Mouse (Mus musculus): ENCODE measurements around the gene AU022252. TPM values are rescaled to one million over a fixed set of nuclear protein-coding genes. Genes with fewer than 3 reads are reported as not detected.

AU022252 gene
- polyA plus RNA-seq, 1 experiment from 2014 or later: 23.9 TPM

DNA sequence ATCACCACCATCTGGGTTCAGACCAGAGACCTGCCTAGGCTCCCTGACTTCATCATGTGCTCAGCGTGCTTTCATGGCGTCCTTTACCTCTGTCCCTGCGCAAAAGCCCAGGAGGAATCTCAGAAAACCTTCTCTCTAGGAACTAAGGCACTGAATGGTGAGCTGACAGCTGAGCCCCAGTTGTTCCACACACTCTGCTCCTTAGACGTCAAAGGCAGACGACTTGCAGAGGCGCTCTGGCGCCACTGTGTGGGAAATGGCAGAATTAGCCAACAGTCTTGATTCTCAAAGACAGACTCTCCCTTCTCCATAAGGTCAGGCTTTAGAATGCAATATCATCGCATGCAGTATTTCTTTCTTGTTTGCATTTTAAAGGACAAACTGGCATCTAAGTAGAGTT is 27.8 kb downstream of the AU022252 start:
- no peak for ATAC-seq (replicated peaks; ENCODE audit: insufficient number of reproducible peaks, insufficient read depth, low FRiP score, low read depth)
- H3K27ac ChIP-seq: no peak overlapping the region
- H3K4me1 ChIP-seq (replicated peaks): peaks cover 4% of the 10 kb centered on the region; the same call in 1 of the 2 replicates
- H3K4me3 ChIP-seq: no peak overlapping the region
- peaks cover 6% of the 10 kb centered on the region; the same call in 1 of the 2 replicates for H3K36me3 ChIP-seq
- H3K4me2 ChIP-seq: no peak overlapping the region
- H3K9ac ChIP-seq: no peak overlapping the region
- H3K27me3 ChIP-seq: no peaks in the 10 kb centered on the region
- no peaks in the 10 kb centered on the region for H3K9me3 ChIP-seq (replicated peaks)
- WGBS: 16% methylated on average over 8 of the region's 8 CpGs

DNA sequence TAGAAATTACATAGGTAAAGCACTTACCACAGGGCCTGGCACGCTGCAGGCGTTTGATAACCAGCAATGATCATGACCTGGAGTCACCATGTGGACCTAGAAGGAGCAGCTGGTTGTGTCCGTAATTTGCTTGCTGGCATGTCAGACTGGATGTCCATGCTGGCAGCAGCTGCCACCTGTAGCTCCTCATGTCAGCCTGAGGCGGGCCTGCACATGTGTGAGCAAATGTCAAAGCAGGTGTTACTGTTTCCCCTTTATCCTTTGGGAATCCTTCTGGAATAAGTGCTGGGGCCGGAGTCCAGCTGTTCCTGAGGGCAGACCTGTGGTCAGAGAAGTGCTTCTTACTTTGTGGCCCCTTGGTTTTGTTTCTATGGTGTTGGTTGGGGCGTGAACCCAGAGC is 34.4 kb downstream of the AU022252 start:
- H3K4me2 ChIP-seq: no peak overlapping the region
- H3K36me3 ChIP-seq: peaks cover 6% of the 10 kb centered on the region; the same call in 1 of the 2 replicates
- H3K27ac ChIP-seq: no peak overlapping the region
- no peak overlapping the region for H3K9ac ChIP-seq
- no peaks in the 10 kb centered on the region for H3K9me3 ChIP-seq (replicated peaks)
- no peak overlapping the region for H3K4me3 ChIP-seq
- 86% methylated on average over 6 of the region's 6 CpGs for WGBS
- H3K4me1 ChIP-seq (replicated peaks): peaks cover 28% of the 10 kb centered on the region
- no peak for ATAC-seq (replicated peaks; ENCODE audit: insufficient number of reproducible peaks, insufficient read depth, low FRiP score, low read depth)
- no peaks in the 10 kb centered on the region for H3K27me3 ChIP-seq

DNA sequence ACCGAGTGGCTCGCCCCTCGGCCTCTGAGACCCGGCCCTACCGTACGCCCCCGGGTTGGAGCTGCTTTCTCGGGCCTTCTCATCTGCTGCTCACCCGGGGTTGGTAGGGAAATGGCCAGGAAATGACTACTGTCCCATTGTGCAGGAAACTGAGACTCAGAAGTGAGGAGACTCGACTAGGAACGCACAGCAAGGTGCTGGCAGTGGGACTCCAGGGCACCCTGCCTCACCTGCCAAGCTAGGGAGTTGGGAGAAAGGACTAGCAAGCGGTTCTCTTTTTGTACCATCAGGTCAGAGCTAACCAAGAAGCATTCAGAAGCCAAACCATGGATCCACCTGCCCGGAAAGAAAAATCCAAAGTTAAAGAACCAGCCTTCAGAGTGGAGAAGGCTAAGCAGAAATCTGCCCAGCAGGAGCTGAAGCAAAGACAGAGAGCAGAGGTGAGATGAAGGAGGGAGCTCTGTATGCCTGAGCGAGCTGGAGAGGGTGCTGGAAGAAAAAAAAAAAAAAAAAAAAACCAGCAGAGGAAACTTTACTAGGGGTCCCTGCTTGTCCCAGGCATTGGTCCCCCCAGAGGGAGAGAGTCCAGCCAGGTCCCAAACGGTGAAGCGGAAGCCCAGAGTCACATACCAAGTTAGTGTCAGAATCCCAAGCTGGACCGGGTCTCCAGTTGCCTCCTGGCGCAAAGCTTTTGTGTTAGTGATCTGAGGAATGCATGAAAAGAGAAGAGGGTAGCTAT is 36.8 kb downstream of the AU022252 start:
- H3K4me2 ChIP-seq: peak overlapping the region; percentile 74
- H3K27ac ChIP-seq: peak overlapping the region; percentile 76
- ATAC-seq (replicated peaks; ENCODE audit: insufficient number of reproducible peaks, insufficient read depth, low FRiP score, low read depth): peak; percentile 9; the same call in 1 of the 2 replicates
- peaks cover 28% of the 10 kb centered on the region for H3K4me1 ChIP-seq (replicated peaks)
- peak overlapping the region; percentile 80 for H3K9ac ChIP-seq
- H3K9me3 ChIP-seq (replicated peaks): no peaks in the 10 kb centered on the region
- H3K36me3 ChIP-seq: no peaks in the 10 kb centered on the region
- H3K27me3 ChIP-seq: no peaks in the 10 kb centered on the region
- 10% methylated on average over 18 of the region's 18 CpGs for WGBS
- H3K4me3 ChIP-seq: peak overlapping the region; percentile 77

DNA sequence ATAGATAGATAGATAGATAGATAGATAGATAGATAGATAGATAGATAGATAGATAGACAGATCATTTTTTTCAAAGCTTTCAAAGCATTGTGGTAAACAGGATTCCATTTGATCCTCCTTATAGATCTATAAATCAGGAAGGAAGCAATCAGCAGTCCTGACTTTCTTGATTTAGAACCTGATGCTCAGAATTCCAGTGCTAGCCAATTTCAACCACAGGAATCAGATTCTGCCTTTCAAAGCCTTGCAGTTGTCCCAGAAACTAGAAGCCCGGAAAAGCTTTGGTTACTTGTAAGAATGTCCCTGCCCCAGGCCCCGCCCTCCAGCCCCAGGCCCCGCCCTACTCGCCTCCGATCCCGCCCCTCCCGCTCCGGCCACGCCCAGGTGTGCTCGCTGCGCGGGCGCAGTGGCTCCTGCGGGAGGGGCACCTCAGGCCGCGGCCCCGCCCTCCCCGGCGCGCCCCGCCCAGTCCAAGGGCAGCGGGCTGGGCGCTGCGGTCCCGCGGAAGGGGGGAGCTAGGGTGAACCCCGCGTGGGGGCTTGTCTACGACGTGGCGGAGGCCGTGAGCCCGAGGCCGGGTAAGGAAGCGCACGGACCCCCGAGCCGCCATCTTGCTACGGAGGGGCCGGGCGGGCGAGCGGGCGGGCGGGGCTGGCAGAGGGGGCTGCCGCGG is 37.5 kb downstream of the AU022252 start, which contains the start of gene Svbp:
Gene Svbp, plus strand, starts transcription at position 398 of the 673 bp plus-strand sequence.
- peak within 1 kb of the TSS; percentile 77 for H3K4me3 ChIP-seq
- H3K36me3 ChIP-seq: no peaks in the 10 kb centered on the region
- H3K9ac ChIP-seq: peak within 1 kb of the TSS; percentile 80
- peaks cover 28% of the 10 kb centered on the region for H3K4me1 ChIP-seq (replicated peaks)
- H3K4me2 ChIP-seq: peak within 1 kb of the TSS; percentile 74
- ATAC-seq (replicated peaks; ENCODE audit: insufficient number of reproducible peaks, insufficient read depth, low FRiP score, low read depth): peak; percentile 94
- no peaks in the 10 kb centered on the region for H3K27me3 ChIP-seq
- H3K27ac ChIP-seq: peak within 1 kb of the TSS; percentile 76
- no peaks in the 10 kb centered on the region for H3K9me3 ChIP-seq (replicated peaks)
- WGBS: under 1% methylated on average over 32 of the region's 47 CpGs

DNA sequence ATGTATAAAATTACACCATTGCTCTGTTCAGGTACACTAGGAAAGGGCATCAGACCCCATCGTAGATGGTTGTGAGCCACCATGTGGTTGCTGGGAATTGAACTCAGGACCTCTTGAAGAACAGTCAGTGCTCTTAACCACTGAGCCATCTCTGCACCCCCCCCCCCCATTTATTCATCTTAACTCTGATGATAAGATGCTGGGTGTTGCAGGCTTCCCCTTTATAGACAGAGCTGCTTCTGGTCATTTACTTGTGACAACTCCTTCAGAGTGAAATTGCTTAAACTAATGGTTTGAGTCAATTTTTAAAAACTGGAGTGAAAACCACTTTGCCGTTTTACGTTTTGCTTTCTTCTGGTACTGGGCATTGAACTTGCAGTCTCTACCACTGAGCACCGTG is 39.8 kb downstream of the AU022252 start:
- Histone ChIP-seq H3K27me3 (no peaks in the 10 kb centered on the region), H3K27ac (no peak overlapping the region), H3K4me1 (replicated peaks) (peaks cover 23% of the 10 kb centered on the region), H3K4me2 (no peak overlapping the region), H3K4me3 (no peak overlapping the region), H3K9me3 (replicated peaks) (no peaks in the 10 kb centered on the region), H3K36me3 (no peaks in the 10 kb centered on the region), H3K9ac (no peak overlapping the region)
- ATAC-seq (replicated peaks; ENCODE audit: insufficient number of reproducible peaks, insufficient read depth, low FRiP score, low read depth): no peak
- WGBS: 84% methylated on average over 4 of the region's 4 CpGs

DNA sequence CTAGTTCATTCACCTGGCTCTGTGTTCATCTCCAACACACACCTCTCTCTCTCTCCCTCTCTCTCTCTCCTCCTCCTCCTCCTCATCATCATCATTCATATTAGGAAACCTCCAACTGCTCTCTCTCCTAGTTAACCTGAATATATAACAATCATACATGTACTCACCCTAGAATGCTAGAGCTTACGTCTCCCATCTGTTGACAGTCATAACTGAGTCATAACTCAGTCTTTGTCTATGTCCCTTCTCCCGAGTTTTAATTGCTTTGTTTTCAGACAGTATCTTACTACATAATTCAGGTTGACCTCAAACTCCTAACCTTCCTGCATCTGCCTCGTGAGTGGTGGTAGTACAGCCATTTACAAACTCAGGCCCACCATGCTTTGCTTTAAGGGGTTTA is 41.2 kb downstream of the AU022252 start:
- no peak for ATAC-seq (replicated peaks; ENCODE audit: insufficient number of reproducible peaks, insufficient read depth, low FRiP score, low read depth)
- Histone ChIP-seq H3K36me3 (no peaks in the 10 kb centered on the region), H3K27ac (no peak overlapping the region), H3K9ac (no peak overlapping the region), H3K4me3 (no peak overlapping the region), H3K27me3 (no peaks in the 10 kb centered on the region), H3K9me3 (replicated peaks) (no peaks in the 10 kb centered on the region), H3K4me1 (replicated peaks) (peaks cover 12% of the 10 kb centered on the region), H3K4me2 (no peak overlapping the region)
- WGBS: 68% methylated on average over 3 of the region's 3 CpGs

DNA sequence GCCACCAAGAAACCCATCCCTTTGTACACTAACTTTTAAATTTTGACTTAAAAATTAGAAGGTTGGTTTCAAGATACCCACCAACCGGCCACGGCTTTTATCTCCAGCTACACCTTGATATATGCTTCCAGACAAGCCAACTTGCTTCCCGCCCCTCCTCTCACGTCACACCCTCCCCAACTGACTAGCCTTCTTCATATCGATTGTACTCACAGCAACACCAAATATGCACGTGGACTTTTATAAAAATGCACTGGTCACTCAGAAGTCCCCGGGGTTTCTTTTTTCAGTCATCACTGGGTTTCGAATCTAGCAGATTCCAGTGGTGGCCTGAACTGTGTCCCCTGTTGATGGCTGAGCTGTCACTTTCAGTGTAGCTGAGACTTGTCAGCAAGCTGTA is 41.9 kb downstream of the AU022252 start:
- peaks cover 5% of the 10 kb centered on the region for H3K4me1 ChIP-seq (replicated peaks)
- no peaks in the 10 kb centered on the region for H3K9me3 ChIP-seq (replicated peaks)
- 73% methylated on average over 8 of the region's 8 CpGs for WGBS
- no peak for ATAC-seq (replicated peaks; ENCODE audit: insufficient number of reproducible peaks, insufficient read depth, low FRiP score, low read depth)
- H3K27me3 ChIP-seq: no peaks in the 10 kb centered on the region
- H3K36me3 ChIP-seq: no peaks in the 10 kb centered on the region
- no peak overlapping the region for H3K9ac ChIP-seq
- no peak overlapping the region for H3K4me3 ChIP-seq
- no peak overlapping the region for H3K4me2 ChIP-seq
- H3K27ac ChIP-seq: no peak overlapping the region

DNA sequence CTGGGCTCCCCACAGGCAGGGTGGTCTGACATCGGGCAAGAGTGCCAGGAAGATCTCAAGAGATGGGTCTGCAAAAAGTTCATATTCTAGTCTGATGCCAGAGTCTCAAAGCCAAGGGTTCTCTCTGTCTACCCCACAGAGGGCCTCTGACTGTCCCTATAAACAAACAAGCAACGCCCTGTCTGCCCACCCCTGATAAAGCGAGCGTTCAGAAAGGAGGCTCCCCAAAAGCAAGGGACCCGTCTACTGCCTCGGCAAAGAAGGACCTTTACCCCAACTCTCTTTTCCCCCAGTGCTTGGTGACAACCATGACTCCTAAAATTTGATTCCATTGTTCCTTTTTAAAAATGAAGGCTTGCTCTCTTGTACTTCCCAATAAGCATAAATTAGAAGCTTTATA is 42.6 kb downstream of the AU022252 start, which contains the start of gene Ermap:
Gene Ermap, minus strand, starts transcription at position 148 of the 400 bp plus-strand sequence.
- Histone ChIP-seq H3K4me3 (no peak within 1 kb of the TSS), H3K36me3 (no peaks in the 10 kb centered on the region), H3K9me3 (replicated peaks) (no peaks in the 10 kb centered on the region), H3K4me1 (replicated peaks) (peaks cover 4% of the 10 kb centered on the region; the same call in 1 of the 2 replicates), H3K27me3 (no peaks in the 10 kb centered on the region), H3K27ac (no peak within 1 kb of the TSS), H3K4me2 (no peak within 1 kb of the TSS), H3K9ac (no peak within 1 kb of the TSS)
- no peak for ATAC-seq (replicated peaks; ENCODE audit: insufficient number of reproducible peaks, insufficient read depth, low FRiP score, low read depth)
- 64% methylated on average over 6 of the region's 6 CpGs for WGBS

DNA sequence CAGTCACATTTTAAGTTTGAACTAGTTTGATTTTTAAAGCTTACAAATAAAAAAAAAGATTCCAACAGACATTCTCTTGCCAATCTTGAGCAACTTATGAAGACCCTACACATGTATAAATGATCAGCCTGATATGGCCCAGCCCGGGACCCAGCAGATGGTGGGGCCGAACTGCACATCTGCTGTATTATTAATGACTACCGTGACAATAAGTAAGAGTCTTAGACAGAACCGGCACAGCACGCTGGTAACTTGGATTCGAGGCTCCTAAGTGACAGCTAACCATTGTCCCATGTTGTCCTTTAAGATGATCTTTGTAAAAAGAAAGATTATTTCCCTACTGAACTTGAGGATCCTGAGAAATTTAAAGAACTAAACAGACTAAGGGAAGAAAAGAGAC is 43.1 kb downstream of the AU022252 start:
- Histone ChIP-seq H3K27me3 (no peaks in the 10 kb centered on the region), H3K9me3 (replicated peaks) (no peaks in the 10 kb centered on the region), H3K4me3 (no peak overlapping the region), H3K9ac (no peak overlapping the region), H3K36me3 (no peaks in the 10 kb centered on the region), H3K27ac (no peak overlapping the region), H3K4me2 (no peak overlapping the region), H3K4me1 (replicated peaks) (peaks cover 4% of the 10 kb centered on the region; the same call in 1 of the 2 replicates)
- WGBS: 83% methylated on average over 6 of the region's 6 CpGs
- no peak for ATAC-seq (replicated peaks; ENCODE audit: insufficient number of reproducible peaks, insufficient read depth, low FRiP score, low read depth)

DNA sequence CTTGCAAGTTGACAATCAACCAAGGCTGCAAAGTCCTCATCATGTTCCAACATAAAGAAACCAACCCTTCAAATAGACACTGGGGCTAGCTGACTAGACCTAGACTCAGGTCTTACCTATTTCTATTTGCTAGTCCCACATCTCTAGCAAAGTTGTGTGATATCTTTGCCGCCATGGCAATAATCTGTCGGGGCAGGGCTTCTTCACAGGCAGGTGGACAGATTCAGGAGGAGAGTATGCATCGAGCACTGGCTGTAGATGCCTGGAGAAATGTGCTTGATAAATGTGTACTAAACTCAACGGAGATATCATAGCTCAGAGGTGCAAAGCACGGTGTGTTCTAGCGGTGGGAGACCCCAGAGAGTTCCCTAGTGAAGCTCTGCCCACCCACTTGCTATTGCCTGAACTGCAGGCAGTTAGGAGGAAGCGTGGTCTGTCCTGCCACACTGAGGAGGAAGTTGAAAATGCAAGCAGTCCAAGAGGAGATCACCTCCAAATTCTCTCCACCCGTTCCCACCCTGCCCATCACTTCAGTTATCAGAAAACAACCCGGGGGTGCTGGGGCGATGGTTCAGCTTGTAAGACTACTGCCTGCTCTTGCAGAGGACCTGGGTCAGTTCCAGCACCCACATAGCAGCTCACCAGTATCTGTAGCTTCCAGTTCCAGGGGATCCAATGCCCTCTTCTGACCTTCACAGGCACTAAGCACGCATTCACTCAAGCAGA is 44.3 kb downstream of the AU022252 start:
- Histone ChIP-seq H3K36me3 (no peaks in the 10 kb centered on the region), H3K27me3 (no peaks in the 10 kb centered on the region), H3K4me3 (no peak overlapping the region), H3K4me2 (no peak overlapping the region; the same call in 1 of the 2 replicates), H3K9ac (no peak overlapping the region), H3K4me1 (replicated peaks) (peaks cover 4% of the 10 kb centered on the region; the same call in 1 of the 2 replicates), H3K27ac (no peak overlapping the region), H3K9me3 (replicated peaks) (no peaks in the 10 kb centered on the region)
- 32% methylated on average over 11 of the region's 11 CpGs for WGBS
- 0 out of 2 replicates have a peak, but pooled peaks have one; percentile 39 for ATAC-seq (replicated peaks; ENCODE audit: insufficient number of reproducible peaks, insufficient read depth, low FRiP score, low read depth)

DNA sequence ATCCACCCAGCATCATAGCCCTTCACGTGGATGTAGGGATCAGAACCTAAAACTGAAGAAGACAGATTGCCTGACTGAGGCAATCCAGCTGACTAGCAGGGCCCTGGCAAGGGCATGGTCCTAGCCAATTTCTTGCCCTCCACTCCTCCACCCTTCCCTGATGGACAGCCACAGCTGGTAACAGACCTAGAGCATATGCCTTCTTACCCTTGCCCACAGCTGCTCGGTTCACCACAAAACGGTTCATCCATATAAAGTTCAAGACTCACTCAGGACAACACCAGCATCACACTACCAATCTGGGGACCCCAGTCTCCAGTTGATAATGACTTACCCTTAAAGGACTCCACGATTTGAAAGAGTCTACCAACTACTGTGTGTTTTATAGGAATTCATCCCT is 46.7 kb downstream of the AU022252 start:
- no peak overlapping the region for H3K4me3 ChIP-seq
- no peak overlapping the region for H3K4me2 ChIP-seq
- no peaks in the 10 kb centered on the region for H3K27me3 ChIP-seq
- no peaks in the 10 kb centered on the region for H3K9me3 ChIP-seq (replicated peaks)
- no peaks in the 10 kb centered on the region for H3K36me3 ChIP-seq
- no peak for ATAC-seq (replicated peaks; ENCODE audit: insufficient number of reproducible peaks, insufficient read depth, low FRiP score, low read depth)
- H3K9ac ChIP-seq: no peak overlapping the region
- no peak overlapping the region for H3K27ac ChIP-seq
- peaks cover 8% of the 10 kb centered on the region for H3K4me1 ChIP-seq (replicated peaks)
- 78% methylated on average over 4 of the region's 4 CpGs for WGBS

Data from heart, embryonic 15.5 days (tissue).